Mouse (Mus musculus): ENCODE data around the gene Cdkl1.

Cdkl1 gene

DNA sequence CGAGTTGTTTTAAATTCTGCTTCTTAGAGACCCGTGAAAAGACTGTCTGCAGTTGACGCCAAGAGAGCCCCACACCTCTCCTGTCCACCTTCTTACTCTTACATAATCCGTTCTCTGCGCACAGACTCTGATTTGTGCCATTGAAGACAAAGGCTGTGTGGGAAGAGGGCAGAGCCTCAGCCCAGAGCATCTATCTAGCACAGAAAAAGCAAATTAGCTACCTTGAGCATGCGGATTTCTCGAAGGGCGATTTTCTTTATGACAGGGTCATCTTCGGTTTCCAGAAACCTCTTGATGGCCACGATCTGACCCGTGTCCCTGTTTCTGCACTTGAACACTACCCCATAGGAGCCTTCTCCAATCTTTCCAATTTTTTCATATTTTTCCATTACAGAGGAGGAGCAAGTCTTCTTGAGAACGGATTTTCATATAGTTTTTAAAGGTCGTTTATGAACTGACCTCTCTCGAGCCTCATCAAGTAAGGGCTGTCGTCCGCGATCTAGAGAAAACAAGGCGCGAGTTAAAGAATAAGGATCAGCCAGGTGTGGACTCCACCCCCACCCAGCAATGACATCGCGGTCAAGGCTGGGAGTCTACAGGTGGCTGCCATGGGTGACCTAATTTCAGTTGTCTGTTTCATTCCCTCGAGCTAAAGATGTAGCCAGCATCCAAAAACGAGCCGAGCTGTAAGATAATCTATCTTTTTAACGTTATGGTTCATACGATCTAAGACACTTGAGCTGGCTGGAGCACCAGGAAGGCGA is 1.1 kb downstream of the Cdkl1 start:
- in situ Hi-C loops (cut with MboI; ENCODE audit: low pct_unique_long_range_greater_than_20kb in 1 of 2, low sequenced_read_pairs in 2 of 2, unreplicated experiment in 1 of 2) = no loop called here

DNA sequence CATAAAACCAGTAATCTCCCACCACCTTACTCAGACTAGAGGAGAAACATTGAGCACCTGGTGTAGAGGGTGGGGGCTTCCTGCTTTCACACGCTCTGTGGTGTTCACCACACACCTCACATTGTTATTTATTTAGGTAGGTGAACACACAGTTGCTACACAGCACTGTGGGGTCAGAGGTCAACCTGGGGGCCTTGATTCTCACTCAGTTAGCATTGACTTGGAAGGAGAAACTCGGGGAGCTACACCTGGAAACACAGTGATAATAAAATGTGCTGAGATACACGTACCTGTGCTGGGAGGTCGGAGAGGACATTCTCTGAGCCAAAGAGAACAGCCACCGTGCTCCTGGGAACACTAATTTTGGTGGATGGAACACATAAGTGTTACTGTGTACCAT is 2.7 kb downstream of the Cdkl1 start:
- in situ Hi-C loops (cut with MboI; ENCODE audit: low pct_unique_long_range_greater_than_20kb in 1 of 2, low sequenced_read_pairs in 2 of 2, unreplicated experiment in 1 of 2) = no loop called here

DNA sequence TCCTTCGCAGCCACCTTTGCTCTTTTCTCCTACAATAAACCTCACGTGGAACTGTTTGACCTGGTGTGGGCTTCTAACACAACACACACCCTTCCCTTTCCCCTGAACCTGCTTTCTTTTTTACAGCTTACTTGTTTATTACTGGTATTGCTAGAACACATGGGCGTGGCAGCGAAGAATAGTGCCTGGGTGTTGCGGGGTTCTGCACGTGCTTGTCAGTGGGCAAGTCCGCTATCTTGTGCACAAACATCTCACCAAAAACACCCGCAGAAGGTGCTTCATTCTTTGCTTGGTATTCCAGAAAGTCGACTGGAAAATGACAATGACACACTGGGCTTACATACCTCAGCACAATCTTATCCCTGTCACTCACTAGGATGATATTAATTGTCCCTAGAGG is 5.6 kb downstream of the Cdkl1 start:
- in situ Hi-C loops (cut with MboI; ENCODE audit: low pct_unique_long_range_greater_than_20kb in 1 of 2, low sequenced_read_pairs in 2 of 2, unreplicated experiment in 1 of 2) = no loop called here

DNA sequence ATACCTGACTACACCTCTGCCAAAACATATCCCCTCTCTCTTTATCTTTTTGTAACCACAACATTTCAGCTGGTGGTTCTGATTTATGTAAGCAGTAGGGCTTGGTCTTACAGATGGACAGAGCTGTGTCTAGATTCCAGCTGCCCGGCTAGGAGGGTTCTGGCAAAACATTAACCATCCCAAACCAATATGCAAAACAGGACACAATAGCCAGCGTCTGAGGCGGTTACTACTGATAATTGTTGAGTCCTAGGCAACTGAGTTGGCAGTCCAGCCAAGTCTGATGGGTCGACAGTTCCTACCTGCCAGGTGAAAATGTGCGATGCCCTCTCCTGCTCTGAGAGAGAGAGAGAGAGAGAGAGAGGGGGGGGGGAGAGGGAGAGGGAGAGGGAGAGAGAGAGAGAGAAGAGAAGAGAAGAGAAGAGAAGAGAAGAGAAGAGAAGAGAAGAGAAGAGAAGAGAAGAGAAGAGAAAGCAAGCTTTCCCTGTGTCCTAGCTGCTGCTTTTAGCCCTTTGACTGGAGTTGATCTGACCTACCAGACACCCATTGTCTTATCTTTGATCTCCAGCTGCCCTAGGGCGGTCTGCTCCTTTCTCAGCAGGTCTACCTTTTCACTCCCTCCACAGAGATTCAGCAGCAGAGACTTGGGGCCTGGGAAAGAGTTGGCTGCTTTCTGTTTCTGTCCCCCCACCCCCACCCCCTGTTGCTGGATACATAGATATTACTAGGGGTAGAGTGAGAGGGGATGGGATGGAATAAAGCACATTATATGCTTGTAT is 7.6 kb downstream of the Cdkl1 start:
- in situ Hi-C loops (cut with MboI; ENCODE audit: low pct_unique_long_range_greater_than_20kb in 1 of 2, low sequenced_read_pairs in 2 of 2, unreplicated experiment in 1 of 2) = no loop called here

DNA sequence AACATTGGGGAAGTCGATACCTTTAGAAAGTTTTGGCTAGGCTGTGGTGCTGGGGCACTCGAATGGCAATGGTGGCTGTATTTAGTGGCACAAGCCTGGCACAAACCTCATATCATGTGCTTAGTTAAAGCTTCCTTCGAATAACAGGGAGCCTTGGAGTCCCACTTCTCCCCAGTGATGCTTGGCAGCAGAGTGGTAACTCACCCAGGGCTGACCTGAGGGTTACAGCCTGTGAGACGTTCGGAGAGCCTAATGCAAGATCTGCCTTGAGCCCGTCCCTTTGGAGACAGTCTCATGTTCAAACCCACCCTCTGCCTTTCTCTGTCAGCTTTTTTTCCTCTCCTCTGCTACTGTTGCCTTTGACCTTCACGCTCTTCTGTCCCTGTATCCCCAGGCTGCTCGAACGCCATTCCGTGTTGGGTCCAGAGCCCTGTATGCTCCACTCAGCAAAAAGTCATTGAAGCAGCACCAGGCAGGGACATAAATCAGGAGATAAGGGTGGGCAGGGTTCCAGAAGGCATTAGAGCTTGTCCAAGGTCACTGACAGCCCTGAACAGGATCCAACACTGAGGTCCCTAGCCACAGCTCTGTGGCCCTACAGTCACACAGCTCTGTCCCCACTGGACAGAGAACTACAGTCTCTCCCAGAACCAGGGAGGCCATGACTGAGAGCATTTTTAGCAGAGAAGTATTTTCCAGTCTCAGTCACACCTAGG is 9.0 kb downstream of the Cdkl1 start:
- in situ Hi-C loops (cut with MboI; ENCODE audit: low pct_unique_long_range_greater_than_20kb in 1 of 2, low sequenced_read_pairs in 2 of 2, unreplicated experiment in 1 of 2) = no loop called here

DNA sequence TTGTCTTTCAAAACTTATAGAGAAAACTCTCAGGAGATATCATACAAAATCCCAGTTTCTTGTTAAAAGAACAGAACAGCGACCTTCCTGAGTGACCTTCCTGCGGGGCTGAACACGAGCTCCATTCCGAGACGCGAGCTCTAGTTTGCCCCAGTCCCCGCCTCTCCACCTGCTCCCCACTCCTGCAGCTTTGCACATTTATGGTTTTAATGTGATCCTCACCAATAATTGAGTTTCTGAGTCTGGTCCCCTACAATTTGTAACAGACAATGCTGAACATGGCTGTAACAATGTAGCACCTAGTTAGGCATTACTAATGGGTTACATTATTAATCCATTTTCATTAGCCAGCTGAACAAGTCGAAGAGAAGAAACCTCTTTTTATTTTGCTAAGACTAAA is 9.6 kb downstream of the Cdkl1 start:
- in situ Hi-C loops (cut with MboI; ENCODE audit: low pct_unique_long_range_greater_than_20kb in 1 of 2, low sequenced_read_pairs in 2 of 2, unreplicated experiment in 1 of 2) = no loop called here

DNA sequence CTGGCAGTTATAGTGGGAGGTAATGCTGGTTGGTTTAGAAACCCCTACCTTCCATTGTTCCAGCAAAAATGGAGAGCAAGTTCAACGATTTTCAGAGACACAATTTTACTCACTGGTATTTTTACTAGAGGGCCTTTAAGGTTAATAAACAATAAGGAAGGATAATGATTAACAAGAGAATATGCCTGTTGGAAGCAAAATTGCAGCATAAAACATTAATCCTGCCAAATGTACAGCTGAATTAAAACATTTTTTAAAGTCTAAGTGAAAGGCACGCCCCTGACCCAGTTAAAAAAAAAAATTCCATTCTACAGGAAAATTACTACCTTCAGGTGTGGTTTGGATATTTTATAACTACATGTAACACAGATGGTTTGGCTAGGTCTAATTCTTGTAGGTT is 13.1 kb downstream of the Cdkl1 start:
- in situ Hi-C loops (cut with MboI; ENCODE audit: low pct_unique_long_range_greater_than_20kb in 1 of 2, low sequenced_read_pairs in 2 of 2, unreplicated experiment in 1 of 2) = no loop called here

DNA sequence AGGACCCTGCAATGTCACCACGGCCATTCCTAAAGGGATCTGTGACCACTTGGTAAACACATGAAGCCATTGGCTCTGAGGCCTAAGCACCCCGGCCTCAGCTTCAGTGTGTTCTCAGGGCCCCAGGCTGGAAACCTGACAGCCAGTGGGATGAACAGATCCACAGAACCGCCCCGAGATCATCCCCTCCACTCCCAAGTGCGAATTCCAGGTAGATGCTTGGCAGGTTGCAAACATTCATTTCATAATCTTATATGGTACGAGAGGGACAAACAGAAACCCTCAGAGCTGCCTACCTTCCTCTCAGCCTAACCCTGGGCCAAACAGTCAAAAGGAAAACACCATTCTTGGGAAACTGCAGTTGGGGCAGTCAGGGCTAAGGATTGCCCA is 13.7 kb downstream of the Cdkl1 start:
- in situ Hi-C loops (cut with MboI; ENCODE audit: low pct_unique_long_range_greater_than_20kb in 1 of 2, low sequenced_read_pairs in 2 of 2, unreplicated experiment in 1 of 2) = no loop called here

DNA sequence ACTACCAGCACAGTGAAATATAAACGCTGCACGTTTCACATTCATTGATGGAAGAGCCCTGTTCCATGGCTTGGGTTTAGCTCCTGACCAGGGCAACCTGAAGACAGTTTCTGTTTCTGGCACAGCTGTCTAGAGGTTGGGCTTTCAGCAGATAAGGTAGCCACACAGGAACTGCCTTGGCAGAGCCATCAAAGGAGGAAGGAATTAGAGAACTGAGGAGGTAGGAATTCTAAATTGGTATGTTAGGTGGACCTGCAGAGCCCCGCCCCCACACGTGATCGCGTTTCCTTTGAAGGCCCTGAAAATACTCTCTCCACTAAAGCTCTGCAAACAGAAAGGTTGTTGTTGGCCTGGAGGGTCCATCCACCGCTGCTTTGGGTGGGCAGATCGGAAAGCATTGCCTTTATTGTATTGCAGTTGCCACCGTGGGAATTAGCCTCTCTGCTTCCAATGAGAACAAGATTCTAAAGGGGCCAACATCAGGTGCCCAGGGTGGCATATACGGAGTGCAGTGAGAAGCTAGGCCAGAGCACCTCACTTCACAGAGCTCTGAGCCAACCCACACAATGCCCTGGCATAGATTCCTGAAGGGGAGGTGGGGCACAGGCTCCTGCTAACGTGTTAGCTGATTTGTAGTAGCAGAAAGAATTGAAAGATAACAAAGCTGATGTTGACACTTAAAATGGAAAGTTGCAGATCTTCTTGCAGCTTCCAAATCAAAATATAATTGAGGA is 14.3 kb downstream of the Cdkl1 start:
- in situ Hi-C loops (cut with MboI; ENCODE audit: low pct_unique_long_range_greater_than_20kb in 1 of 2, low sequenced_read_pairs in 2 of 2, unreplicated experiment in 1 of 2) = no loop called here

DNA sequence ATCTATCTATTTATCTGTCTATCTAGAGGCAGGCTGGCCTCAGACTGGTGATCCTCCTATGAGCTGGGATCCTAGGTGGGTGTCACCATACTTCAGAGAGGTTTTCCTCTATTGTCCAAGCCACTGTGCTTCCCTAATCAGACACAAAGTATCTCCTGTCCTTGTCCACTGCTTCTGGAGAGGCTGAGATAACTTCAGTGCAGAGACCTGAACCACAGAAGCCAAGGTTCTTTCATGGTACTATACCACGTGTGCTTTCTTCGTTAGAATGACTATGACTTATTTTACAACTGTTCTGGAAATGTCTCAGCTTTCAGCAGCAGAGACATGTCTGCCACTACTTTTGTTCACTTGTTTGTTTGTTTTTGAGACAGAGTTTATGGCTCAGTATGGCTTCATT is 22.2 kb downstream of the Cdkl1 start:
- in situ Hi-C loops (cut with MboI; ENCODE audit: low pct_unique_long_range_greater_than_20kb in 1 of 2, low sequenced_read_pairs in 2 of 2, unreplicated experiment in 1 of 2) = no loop called here

DNA sequence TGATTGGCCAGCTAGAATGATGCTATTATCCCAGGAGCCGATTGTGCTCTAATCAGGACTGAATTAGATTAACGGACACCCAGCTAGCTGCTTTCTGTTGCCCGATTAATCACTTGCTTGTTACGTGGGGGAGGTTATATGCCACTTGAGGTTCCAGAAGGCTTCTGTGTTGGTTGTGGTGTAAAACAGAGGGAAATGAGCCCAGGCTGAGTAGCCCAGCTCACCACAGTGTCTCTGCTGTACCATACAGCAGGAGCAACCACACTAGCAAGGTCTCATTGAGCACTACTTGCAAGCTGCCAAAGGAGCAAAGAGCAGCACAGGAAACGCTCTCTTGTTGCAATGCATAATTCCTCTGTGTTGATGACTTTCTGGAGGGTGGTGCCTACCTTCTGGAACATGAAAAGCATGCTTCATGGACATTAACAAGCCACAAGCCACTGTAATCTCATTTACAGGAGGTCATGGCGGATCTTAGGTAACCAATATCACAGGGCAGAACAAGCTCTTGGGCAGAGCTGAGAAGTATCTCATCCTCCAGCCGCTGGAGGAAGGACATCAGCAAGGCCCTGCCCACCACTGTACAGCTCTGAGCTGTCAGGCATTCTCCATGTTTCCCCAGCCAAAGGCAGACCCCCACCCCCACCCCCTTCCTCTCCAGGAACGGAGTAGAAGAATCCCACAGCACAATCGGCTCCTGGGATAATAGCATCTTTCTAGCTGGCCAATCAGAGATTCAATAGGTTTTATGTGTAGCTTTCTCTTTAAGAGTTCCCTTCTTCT is 23.4 kb downstream of the Cdkl1 start:
- in situ Hi-C loops (cut with MboI; ENCODE audit: low pct_unique_long_range_greater_than_20kb in 1 of 2, low sequenced_read_pairs in 2 of 2, unreplicated experiment in 1 of 2) = no loop called here

DNA sequence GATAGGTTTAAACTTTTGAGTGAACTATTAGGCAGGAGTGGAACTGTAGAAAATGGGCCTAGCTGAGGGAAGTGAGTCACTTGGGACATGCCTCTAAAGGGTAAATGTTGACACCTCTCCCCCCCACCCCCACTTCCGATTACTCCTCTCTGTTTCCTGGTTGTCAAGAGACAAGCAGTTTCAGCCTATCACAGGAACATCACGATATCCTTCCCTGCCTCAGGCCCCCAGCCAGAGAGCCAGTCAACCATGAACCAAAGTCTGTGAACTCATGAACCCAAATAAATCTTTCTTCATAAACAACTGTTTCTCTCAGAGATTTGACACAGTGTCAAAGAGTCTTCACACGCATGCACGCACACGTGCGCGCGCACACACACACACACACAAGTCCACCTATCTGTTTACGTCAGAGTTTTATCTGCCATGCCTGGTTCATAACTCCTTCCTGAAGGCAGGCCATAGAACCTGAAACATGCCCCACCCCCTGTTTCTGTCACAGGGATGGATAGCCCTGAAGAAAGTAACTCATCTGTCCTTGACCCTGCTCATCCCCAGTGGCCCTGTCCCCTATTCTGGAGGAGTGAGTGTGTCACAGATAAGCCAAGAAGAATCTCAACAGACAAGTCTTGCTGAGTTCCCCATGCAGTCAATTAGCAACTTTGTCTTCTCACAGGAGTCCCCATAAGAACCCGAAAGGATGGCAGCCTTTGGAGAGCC is 24.7 kb downstream of the Cdkl1 start:
- in situ Hi-C loops (cut with MboI; ENCODE audit: low pct_unique_long_range_greater_than_20kb in 1 of 2, low sequenced_read_pairs in 2 of 2, unreplicated experiment in 1 of 2) = no loop called here

DNA sequence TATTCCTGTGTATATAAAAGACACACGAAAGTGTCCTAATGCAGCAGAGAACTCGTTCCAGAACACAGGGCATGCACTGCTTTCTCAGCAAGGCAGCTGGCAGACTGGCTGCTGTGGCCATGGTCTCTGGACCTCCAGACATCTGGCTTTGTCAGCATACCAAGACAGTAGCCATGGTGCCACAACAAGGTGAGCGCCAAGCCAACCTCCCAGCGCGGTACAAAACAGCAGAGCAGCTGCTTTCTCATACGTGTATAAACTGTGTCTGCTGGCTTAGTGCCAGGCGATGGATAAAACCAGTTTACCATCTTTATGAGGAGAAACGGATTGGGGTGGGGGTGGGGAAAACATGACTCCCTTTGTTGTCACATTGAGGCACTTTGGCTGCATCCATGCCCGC is 25.5 kb downstream of the Cdkl1 start:
- in situ Hi-C loops (cut with MboI; ENCODE audit: low pct_unique_long_range_greater_than_20kb in 1 of 2, low sequenced_read_pairs in 2 of 2, unreplicated experiment in 1 of 2) = no loop called here

DNA sequence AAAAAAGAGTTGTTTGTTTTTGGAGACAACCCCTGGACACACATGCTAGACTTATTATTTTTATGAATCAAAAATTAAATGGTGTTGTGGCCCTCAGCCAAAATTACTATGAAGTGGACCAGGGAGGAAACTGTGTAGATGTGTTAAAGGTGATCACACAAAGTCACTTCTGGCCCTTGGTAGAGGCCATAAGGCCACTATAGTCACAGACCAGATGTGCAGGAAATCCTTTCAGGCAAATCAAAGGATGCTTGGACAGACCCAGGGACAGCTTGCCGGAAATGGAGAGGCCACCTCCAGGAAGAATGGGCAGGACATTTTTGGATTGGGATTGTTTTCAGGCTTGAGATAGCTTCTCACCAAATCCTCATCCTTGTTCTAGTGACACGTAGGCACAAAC is 29.5 kb downstream of the Cdkl1 start:
- in situ Hi-C loops (cut with MboI; ENCODE audit: low pct_unique_long_range_greater_than_20kb in 1 of 2, low sequenced_read_pairs in 2 of 2, unreplicated experiment in 1 of 2) = no loop called here

DNA sequence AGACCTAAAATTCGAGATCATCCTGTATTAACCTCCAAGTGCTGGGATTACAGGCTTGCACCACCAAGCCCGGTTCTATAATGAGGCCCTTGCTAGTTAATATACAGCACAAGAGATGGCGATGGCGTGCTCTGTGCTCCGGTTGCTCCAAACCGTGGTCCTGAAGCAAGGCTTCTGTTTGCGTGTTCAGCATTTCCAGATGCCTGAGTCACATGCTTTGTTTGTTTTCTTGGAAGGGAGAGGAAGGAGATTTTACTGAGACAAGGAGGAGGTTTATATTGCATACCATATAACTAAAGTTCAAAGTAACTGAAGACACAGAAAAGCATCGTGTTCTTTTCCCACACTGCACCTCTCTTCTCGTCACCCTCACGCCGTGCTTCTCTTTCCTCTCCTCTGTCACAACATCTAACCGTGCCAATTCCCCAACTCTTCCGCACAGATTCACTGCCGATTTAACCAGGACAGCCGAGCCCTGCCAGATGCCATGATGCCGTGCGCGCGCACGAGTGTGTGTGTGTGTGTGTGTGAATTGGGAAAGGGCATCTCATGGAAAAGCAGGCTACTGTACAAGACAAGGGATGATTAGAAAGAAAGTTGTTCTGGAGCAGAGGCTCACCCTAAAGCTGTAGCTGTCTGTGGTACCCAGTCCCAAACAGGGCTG is 30.2 kb downstream of the Cdkl1 start:
- in situ Hi-C loops (cut with MboI; ENCODE audit: low pct_unique_long_range_greater_than_20kb in 1 of 2, low sequenced_read_pairs in 2 of 2, unreplicated experiment in 1 of 2) = no loop called here

DNA sequence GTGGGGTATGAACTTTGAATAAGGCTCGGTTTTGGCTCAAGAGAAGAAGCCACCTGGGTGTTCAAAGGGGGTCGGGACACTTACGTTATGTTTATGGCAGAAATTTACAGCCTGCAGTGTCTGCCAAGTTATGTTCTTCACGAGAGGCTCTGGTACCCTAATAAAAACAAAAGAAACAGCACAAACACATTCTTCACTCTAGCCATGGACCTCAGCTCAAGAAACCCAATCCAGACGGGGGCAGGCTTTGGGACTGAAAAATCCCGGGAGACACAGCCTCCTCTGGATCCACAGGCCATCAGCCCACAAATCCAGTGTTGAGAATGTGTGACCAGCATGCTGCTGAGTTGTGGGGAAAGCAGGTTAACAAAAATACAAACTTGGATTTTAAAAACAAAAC is 31.1 kb downstream of the Cdkl1 start:
- in situ Hi-C loops (cut with MboI; ENCODE audit: low pct_unique_long_range_greater_than_20kb in 1 of 2, low sequenced_read_pairs in 2 of 2, unreplicated experiment in 1 of 2) = no loop called here

DNA sequence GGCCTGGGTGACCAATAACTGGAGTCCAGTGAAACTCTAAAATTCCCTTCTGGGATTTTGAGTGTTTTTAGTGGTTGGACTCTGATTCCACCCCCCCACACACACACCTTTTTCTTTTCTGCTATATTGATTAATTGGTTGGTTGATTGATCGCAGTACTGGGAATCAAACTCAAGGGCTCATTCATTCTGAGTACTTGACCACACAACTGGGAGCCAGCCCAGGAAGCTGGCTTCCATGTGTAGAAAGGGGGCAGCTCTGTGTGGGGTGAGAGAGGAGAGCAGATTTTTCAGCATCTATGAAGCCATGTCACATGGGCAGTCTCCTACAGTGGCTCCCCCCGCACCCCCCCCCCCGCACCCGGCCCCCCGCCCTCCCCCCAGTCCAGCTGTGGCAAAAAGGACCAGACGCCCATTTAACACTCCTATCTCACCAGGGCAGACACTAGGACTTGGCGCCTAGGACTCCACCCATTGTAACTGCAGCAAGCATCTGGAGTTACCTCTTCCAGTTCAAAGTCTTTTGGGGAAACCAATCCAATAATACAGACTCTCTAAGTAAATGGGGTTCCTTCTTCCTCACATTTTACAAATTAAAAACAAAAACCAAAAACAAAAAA is 31.7 kb downstream of the Cdkl1 start:
- in situ Hi-C loops (cut with MboI; ENCODE audit: low pct_unique_long_range_greater_than_20kb in 1 of 2, low sequenced_read_pairs in 2 of 2, unreplicated experiment in 1 of 2) = loop anchor here in 1 of 2 experiments (10.0 kb wide), 1 partner anchor 135 kb away; the partner anchor contains the start of genes Atl1 and Map4k5
